Mouse (Mus musculus): Measurements from ENCODE around the gene Nog.

DNA sequence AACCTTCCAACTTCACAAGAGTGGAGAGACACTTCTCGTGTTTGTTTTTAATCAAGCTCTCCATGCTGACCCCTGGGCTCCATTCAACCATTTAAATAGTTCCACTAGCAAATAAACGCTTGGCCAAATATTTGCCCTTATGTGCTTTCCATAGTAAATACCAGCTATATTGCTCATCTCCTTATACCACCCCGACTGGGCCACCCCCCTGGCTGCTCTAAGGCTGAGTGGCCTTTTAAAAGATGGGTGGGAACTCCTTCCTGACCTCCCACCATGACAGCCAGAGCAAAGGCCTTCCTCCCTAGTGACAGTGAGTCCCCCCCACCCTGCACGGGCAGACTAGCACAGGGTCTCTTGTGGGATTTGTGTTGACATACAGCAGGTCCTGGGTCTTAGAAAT, 37.1 kb downstream of the Nog start:
- TF ChIP-seq CTCF (IDR thresholded peaks at IDR 0.05) (no peak), POLR2A (IDR thresholded peaks at IDR 0.05; ENCODE audit: insufficient read depth, low read depth, low read length) (no peak), EP300 (IDR thresholded peaks at IDR 0.05; ENCODE audit: insufficient read depth, low read depth, low read length) (no peak)
